Mouse (Mus musculus): ENCODE data around the gene Pank2. TPM values are rescaled to one million over a fixed set of nuclear protein-coding genes. Genes with fewer than 3 reads are reported as not detected.
"Not testable (repeated sequence)": the region's sequence is repeated elsewhere in the genome, so short reads cannot be mapped to it uniquely, and the experiment has no call there.

The Pank2 gene
- polyA plus RNA-seq, 1 experiment from 2014 or later = 49.6 TPM

DNA sequence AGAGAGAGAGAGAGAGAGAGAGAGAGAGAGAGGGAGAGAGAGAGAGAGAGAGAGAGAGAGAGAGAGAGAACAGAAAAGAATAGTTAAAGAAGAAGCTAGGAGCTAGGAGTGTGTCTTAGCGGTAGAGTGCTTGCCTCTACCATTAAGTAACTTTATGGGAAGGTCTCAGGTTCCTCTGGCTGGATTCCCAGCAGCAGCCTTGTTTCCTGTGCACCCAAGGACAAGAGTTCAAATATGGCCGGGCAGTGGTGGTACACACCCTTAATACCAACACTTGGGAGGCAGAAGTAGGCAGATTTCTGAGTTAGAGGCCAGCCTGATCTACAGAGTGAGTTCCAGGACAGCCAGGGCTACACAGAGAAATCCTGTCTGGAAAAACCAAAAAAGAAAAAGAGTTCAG, 35.6 kb upstream of the Pank2 start:
- H3K27me3 ChIP-seq (ENCODE audit: control insufficient read depth, insufficient read depth, low read length); H3K4me2 ChIP-seq (replicated peaks; ENCODE audit: low read depth, low read length); ATAC-seq (ENCODE audit: low FRiP score); H3K27ac ChIP-seq (ENCODE audit: low read depth, low read length); H3K4me3 ChIP-seq (ENCODE audit: low read depth, low read length); DNase-seq (ENCODE audit: low spot score); H3K36me3 ChIP-seq (ENCODE audit: control insufficient read depth, insufficient read depth, low read length); H3K4me1 ChIP-seq (replicated peaks; ENCODE audit: control insufficient read depth, insufficient read depth, low read length); H3K9me3 ChIP-seq (ENCODE audit: control insufficient read depth, low read length); H3K9ac ChIP-seq (ENCODE audit: low read depth, low read length): not testable (repeated sequence)
- WGBS = 84% methylated on average over 2 of the region's 2 CpGs

DNA sequence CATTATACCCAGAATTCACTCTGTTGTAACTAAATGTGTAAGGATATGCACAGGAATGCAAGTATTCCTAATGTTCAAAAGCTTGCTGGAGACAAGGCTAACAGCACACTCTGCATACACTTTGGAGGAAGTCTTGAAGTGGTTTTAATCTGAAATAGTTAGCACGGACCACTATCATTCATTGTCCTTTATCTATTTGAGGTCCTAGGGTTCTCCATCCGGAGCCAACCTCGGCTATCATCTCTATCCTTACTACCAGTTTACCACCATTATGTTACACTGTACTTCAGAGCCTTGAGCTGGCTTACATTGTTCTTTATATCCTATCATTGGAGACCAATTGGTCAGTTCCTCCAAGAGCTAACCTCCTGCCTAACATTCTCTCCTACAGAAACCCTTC, 35.1 kb upstream of the Pank2 start:
- no peak for DNase-seq (ENCODE audit: low spot score)
- Histone ChIP-seq H3K27me3 (ENCODE audit: control insufficient read depth, insufficient read depth, low read length) (no peaks in the 10 kb centered on the region), H3K27ac (ENCODE audit: low read depth, low read length) (no peak overlapping the region), H3K36me3 (ENCODE audit: control insufficient read depth, insufficient read depth, low read length) (0 out of 2 replicates have a peak, but pooled peaks cover 2% of the 10 kb centered on the region), H3K4me2 (replicated peaks; ENCODE audit: low read depth, low read length) (no peak overlapping the region), H3K4me3 (ENCODE audit: low read depth, low read length) (no peak overlapping the region), H3K4me1 (replicated peaks; ENCODE audit: control insufficient read depth, insufficient read depth, low read length) (no peaks in the 10 kb centered on the region), H3K9me3 (ENCODE audit: control insufficient read depth, low read length) (no peaks in the 10 kb centered on the region), H3K9ac (ENCODE audit: low read depth, low read length) (no peak overlapping the region)
- 95% methylated on average over 3 of the region's 3 CpGs for WGBS
- no peak for ATAC-seq (ENCODE audit: low FRiP score)

DNA sequence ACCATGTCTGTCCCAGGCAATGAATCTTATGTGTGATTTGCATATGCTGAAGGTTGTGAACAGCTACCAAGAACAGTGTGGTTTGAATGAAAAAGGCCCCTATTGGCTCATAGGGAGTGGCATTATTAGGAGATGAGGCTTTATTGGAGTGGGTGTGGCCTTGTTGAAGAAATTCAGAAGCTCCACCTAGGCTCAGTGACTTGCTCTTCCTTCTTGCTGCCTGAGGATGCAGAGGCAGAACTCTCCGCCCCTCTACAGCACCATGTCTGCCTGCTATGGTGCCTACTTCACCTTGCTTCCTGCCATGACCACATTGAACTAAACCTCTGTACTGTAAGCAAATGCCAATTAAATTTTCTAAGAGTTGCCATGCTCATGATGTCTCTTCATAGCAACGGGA, 29.7 kb upstream of the Pank2 start:
- DNase-seq (ENCODE audit: low spot score) (no peak), ATAC-seq (ENCODE audit: low FRiP score) (no peak)

DNA sequence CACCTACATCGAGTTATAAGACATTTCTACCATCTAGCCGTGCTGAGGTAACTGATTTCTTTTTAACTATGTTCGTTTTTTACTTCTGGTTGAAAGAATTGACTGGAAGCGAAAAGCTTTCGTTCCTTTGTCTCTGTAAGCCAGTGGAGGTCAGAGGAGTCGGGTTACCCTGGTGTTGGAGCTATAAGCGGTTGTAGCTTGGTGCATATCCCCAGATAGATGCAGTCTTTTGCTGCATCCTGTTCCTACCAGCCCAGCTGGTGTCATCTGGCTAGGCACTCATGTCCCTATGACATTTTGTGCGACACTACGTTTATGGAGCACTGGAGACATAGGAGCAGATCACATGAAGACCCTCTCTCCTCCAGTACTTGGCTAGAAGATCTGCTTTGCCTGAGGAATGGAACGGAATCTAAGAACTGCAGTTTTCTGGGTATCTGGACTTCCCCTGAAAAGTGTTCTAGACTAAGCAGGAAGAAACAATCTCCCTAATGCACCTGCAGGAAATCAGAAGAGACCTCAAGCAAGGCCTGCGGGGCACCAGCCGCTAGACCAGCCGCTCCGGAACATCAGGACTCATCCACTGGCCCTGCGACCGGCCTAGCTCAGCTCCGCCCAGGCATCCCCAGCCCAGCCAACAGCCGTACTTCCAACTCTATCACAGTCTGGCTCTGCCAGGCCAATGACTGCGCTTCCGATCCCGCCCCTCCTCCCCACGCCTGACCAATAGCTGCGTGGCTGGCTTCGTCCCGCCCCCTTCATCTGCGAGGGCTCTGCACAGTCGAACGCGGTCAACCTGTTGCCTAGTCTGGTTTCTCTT, 28.8 kb upstream of the Pank2 start, which contains the start of gene Mavs:
TSS of gene Mavs (plus strand) at position 757 of the 820 bp plus-strand sequence.
- H3K4me2 ChIP-seq (replicated peaks; ENCODE audit: low read depth, low read length) = peak within 1 kb of the TSS; percentile 84
- peak; percentile 94 for DNase-seq (ENCODE audit: low spot score)
- H3K27ac ChIP-seq (ENCODE audit: low read depth, low read length) = peak within 1 kb of the TSS; percentile 10; the same call in 1 of the 2 replicates
- peak within 1 kb of the TSS; percentile 53 for H3K4me3 ChIP-seq (ENCODE audit: low read depth, low read length)
- H3K9me3 ChIP-seq (ENCODE audit: control insufficient read depth, low read length) = no peaks in the 10 kb centered on the region
- peak; percentile 100 for ATAC-seq (ENCODE audit: low FRiP score)
- no peaks in the 10 kb centered on the region for H3K36me3 ChIP-seq (ENCODE audit: control insufficient read depth, insufficient read depth, low read length)
- 8% methylated on average over 29 of the region's 29 CpGs for WGBS
- H3K4me1 ChIP-seq (replicated peaks; ENCODE audit: control insufficient read depth, insufficient read depth, low read length) = peaks cover 5% of the 10 kb centered on the region; the same call in 1 of the 2 replicates
- peak within 1 kb of the TSS; percentile 73 for H3K9ac ChIP-seq (ENCODE audit: low read depth, low read length)
- no peaks in the 10 kb centered on the region for H3K27me3 ChIP-seq (ENCODE audit: control insufficient read depth, insufficient read depth, low read length)

More for the DNA sequence above, 29.7 kb upstream of the Pank2 start:
- Histone ChIP-seq H3K27ac (ENCODE audit: low read depth, low read length) (no peak overlapping the region), H3K9me3 (ENCODE audit: control insufficient read depth, low read length) (no peaks in the 10 kb centered on the region), H3K4me1 (replicated peaks; ENCODE audit: control insufficient read depth, insufficient read depth, low read length) (peaks cover 5% of the 10 kb centered on the region; the same call in 1 of the 2 replicates), H3K36me3 (ENCODE audit: control insufficient read depth, insufficient read depth, low read length) (no peaks in the 10 kb centered on the region), H3K4me3 (ENCODE audit: low read depth, low read length) (no peak overlapping the region), H3K9ac (ENCODE audit: low read depth, low read length) (no peak overlapping the region), H3K4me2 (replicated peaks; ENCODE audit: low read depth, low read length) (no peak overlapping the region), H3K27me3 (ENCODE audit: control insufficient read depth, insufficient read depth, low read length) (no peaks in the 10 kb centered on the region)
- 80% methylated on average over 2 of the region's 2 CpGs for WGBS

DNA sequence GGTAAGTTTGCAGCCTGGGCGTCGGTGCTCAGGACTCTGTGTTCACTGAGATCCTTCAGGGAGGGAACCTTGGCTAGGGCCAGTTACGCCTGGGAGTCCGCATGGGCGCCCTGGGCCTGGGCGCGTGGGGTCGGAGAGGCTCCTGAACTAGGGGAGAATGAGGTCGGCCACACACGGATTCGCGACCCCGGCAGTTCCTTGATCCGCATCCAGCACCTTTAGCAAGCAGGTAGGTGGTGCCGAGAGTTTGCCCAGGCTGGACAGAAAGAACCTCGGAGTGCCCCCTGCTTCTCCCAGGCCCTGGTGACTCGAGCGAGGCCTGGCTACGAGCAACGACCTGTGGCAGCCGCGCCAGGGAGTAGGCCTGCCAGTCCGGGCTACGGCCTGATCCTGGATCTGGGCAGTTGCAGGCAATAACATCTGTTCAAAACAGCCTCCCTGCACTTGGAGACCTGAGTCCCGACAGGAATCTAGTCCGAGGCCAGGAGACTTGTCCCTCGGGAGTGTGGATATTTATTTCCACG, 28.1 kb upstream of the Pank2 start:
- DNase-seq (ENCODE audit: low spot score) = no peak
- Histone ChIP-seq H3K27me3 (ENCODE audit: control insufficient read depth, insufficient read depth, low read length) (no peaks in the 10 kb centered on the region), H3K27ac (ENCODE audit: low read depth, low read length) (no peak overlapping the region), H3K9ac (ENCODE audit: low read depth, low read length) (peak overlapping the region; percentile 73), H3K9me3 (ENCODE audit: control insufficient read depth, low read length) (no peaks in the 10 kb centered on the region), H3K36me3 (ENCODE audit: control insufficient read depth, insufficient read depth, low read length) (no peaks in the 10 kb centered on the region), H3K4me3 (ENCODE audit: low read depth, low read length) (peak overlapping the region; percentile 53), H3K4me2 (replicated peaks; ENCODE audit: low read depth, low read length) (peak overlapping the region; percentile 84), H3K4me1 (replicated peaks; ENCODE audit: control insufficient read depth, insufficient read depth, low read length) (peaks cover 5% of the 10 kb centered on the region; the same call in 1 of the 2 replicates)
- WGBS = 18% methylated on average over 28 of the region's 28 CpGs
- ATAC-seq (ENCODE audit: low FRiP score) = peak; percentile 44

DNA sequence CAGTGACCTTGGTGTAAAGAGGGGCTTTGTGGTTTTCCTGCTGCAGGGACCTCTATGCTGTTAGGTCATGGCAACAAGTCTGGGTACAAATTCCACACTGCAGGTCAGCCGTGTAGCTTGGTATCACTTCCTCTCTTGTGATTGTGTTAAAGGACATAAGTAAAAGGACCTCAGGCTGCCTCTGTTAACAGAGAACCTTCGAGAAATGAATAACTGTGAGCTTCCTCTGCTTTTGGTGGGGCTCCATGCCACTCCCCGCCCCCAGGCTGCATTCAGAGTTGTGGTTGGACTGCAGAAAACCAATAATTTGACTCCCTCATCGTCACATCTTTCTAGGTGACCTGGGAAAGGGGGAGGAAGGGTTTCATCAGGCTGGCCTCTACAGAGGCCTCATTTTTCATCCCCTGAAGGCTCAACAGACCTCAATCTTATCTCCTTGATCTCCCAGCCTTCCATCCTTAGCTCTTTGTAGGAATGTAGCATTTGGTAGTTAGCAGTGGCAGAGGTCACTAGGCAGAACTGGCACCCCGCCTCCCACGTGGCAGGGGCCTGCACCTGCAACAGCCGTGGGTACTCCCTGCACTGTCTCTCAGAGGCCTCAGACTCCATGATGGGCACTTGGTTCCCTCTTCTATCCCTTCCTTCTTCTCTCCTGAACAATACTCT, 27.2 kb upstream of the Pank2 start:
- H3K27ac ChIP-seq (ENCODE audit: low read depth, low read length) = no peak overlapping the region
- ATAC-seq (ENCODE audit: low FRiP score) (no peak), DNase-seq (ENCODE audit: low spot score) (no peak)
- no peaks in the 10 kb centered on the region for H3K27me3 ChIP-seq (ENCODE audit: control insufficient read depth, insufficient read depth, low read length)
- H3K4me1 ChIP-seq (replicated peaks; ENCODE audit: control insufficient read depth, insufficient read depth, low read length) = peaks cover 5% of the 10 kb centered on the region; the same call in 1 of the 2 replicates
- H3K9ac ChIP-seq (ENCODE audit: low read depth, low read length) = no peak overlapping the region
- H3K36me3 ChIP-seq (ENCODE audit: control insufficient read depth, insufficient read depth, low read length) = no peaks in the 10 kb centered on the region
- peak overlapping the region; percentile 84; the same call in 1 of the 2 replicates for H3K4me2 ChIP-seq (replicated peaks; ENCODE audit: low read depth, low read length)
- H3K4me3 ChIP-seq (ENCODE audit: low read depth, low read length) = no peak overlapping the region
- H3K9me3 ChIP-seq (ENCODE audit: control insufficient read depth, low read length) = no peaks in the 10 kb centered on the region
- 82% methylated on average over 7 of the region's 7 CpGs for WGBS

DNA sequence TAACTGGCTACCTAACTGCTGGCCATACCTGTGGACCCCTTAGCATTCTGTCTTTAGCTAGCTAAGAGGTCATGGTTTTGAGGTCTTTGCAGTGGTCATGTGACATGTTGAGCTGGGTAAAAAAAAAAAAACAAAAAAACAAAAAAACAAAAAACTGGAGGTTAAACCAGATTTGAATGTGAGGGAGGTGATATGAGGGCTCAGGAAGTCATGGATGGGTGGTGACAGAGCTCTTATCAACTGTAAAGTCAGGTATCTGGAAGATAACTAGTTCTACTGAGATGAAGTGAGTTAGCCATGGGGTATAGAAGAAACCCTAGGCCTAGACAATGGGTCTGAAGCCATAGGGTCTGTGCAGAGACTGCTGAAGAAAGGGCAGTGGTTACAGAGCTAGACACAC, 20.1 kb upstream of the Pank2 start:
- H3K9me3 ChIP-seq (ENCODE audit: control insufficient read depth, low read length) = no peaks in the 10 kb centered on the region
- DNase-seq (ENCODE audit: low spot score) (no peak), ATAC-seq (ENCODE audit: low FRiP score) (no peak)
- H3K27me3 ChIP-seq (ENCODE audit: control insufficient read depth, insufficient read depth, low read length) = no peaks in the 10 kb centered on the region
- no peaks in the 10 kb centered on the region for H3K36me3 ChIP-seq (ENCODE audit: control insufficient read depth, insufficient read depth, low read length)
- no peak overlapping the region for H3K4me3 ChIP-seq (ENCODE audit: low read depth, low read length)
- H3K4me1 ChIP-seq (replicated peaks; ENCODE audit: control insufficient read depth, insufficient read depth, low read length) = no peaks in the 10 kb centered on the region
- no peak overlapping the region for H3K4me2 ChIP-seq (replicated peaks; ENCODE audit: low read depth, low read length)
- H3K9ac ChIP-seq (ENCODE audit: low read depth, low read length) = no peak overlapping the region
- H3K27ac ChIP-seq (ENCODE audit: low read depth, low read length) = no peak overlapping the region

DNA sequence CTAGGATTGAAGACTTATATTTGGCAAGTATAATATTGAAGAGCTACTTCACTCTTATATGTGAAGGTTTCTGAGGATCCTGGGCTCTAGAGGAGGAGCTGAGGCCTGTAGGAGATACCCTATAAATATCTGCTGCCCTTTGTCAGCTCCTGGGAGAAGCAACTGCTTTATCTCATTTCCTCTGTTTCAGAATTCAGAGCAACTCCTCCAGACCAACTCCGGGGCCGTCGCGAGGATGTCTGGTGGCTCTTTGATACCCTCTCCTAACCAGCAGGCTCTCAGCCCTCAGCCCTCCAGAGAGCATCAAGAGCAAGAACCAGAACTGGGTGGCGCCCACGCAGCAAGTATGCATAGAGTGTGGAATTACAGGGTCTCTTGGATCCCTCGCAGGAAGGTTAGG, 19.4 kb upstream of the Pank2 start:
- Histone ChIP-seq H3K4me3 (ENCODE audit: low read depth, low read length) (no peak overlapping the region), H3K4me2 (replicated peaks; ENCODE audit: low read depth, low read length) (no peak overlapping the region), H3K9me3 (ENCODE audit: control insufficient read depth, low read length) (no peaks in the 10 kb centered on the region), H3K27ac (ENCODE audit: low read depth, low read length) (no peak overlapping the region), H3K4me1 (replicated peaks; ENCODE audit: control insufficient read depth, insufficient read depth, low read length) (no peaks in the 10 kb centered on the region), H3K9ac (ENCODE audit: low read depth, low read length) (no peak overlapping the region), H3K27me3 (ENCODE audit: control insufficient read depth, insufficient read depth, low read length) (no peaks in the 10 kb centered on the region), H3K36me3 (ENCODE audit: control insufficient read depth, insufficient read depth, low read length) (no peaks in the 10 kb centered on the region)
- DNase-seq (ENCODE audit: low spot score) (no peak), ATAC-seq (ENCODE audit: low FRiP score) (no peak)
- WGBS = 91% methylated on average over 7 of the region's 7 CpGs
